Mouse (Mus musculus): ENCODE results near the gene Nsmce1. TPM values are rescaled to one million over a fixed set of nuclear protein-coding genes. Genes with fewer than 3 reads are reported as not detected.

Nsmce1 gene
- polyA plus RNA-seq, 1 experiment = 38.0 TPM

GRCm38 (mm10) chr7:125515081-125515853 lies 23.9 kb upstream of the Nsmce1 start:
- 49% methylated on average over 5 of the region's 5 CpGs for WGBS
- peaks cover 2% of the 10 kb centered on the region; the same call in 1 of the 2 replicates for H3K4me1 ChIP-seq (ENCODE audit: control insufficient read depth, insufficient read depth, low read length)
- no peak overlapping the region for H3K4me3 ChIP-seq (replicated peaks; ENCODE audit: extremely low read depth, low read depth, low read length)
- DNase-seq = no peak
- TF ChIP-seq POLR2A (IDR thresholded peaks at IDR 0.05; ENCODE audit: borderline replicate concordance, extremely low read depth, low read depth, low read length) (no peak), CTCF (IDR thresholded peaks at IDR 0.05; ENCODE audit: insufficient read depth, low read length) (no peak)

- 61% methylated on average over 2 of the region's 2 CpGs for WGBS
- no peak for DNase-seq
- TF ChIP-seq POLR2A (IDR thresholded peaks at IDR 0.05; ENCODE audit: borderline replicate concordance, extremely low read depth, low read depth, low read length) = no peak
- no peak for TF ChIP-seq CTCF (IDR thresholded peaks at IDR 0.05; ENCODE audit: insufficient read depth, low read length)
- Histone ChIP-seq H3K4me3 (replicated peaks; ENCODE audit: extremely low read depth, low read depth, low read length) (no peak overlapping the region), H3K4me1 (ENCODE audit: control insufficient read depth, insufficient read depth, low read length) (peaks cover 2% of the 10 kb centered on the region; the same call in 1 of the 2 replicates)
Measured at GRCm38 (mm10) chr7:125511852-125512251, 20.5 kb upstream of the Nsmce1 start.

GRCm38 (mm10) chr7:125511432-125511831 lies 20.0 kb upstream of the Nsmce1 start:
- Histone ChIP-seq H3K4me3 (replicated peaks; ENCODE audit: extremely low read depth, low read depth, low read length) (no peak overlapping the region), H3K4me1 (ENCODE audit: control insufficient read depth, insufficient read depth, low read length) (peaks cover 2% of the 10 kb centered on the region; the same call in 1 of the 2 replicates)
- DNase-seq = no peak
- TF ChIP-seq POLR2A (IDR thresholded peaks at IDR 0.05; ENCODE audit: borderline replicate concordance, extremely low read depth, low read depth, low read length) = no peak
- TF ChIP-seq CTCF (IDR thresholded peaks at IDR 0.05; ENCODE audit: insufficient read depth, low read length) = no peak
- WGBS = 75% methylated on average over 5 of the region's 5 CpGs

- no peaks in the 10 kb centered on the region for H3K4me1 ChIP-seq (ENCODE audit: control insufficient read depth, insufficient read depth, low read length)
- 86% methylated on average over 2 of the region's 2 CpGs for WGBS
- no peak overlapping the region for H3K4me3 ChIP-seq (replicated peaks; ENCODE audit: extremely low read depth, low read depth, low read length)
- TF ChIP-seq CTCF (IDR thresholded peaks at IDR 0.05; ENCODE audit: insufficient read depth, low read length) (no peak), POLR2A (IDR thresholded peaks at IDR 0.05; ENCODE audit: borderline replicate concordance, extremely low read depth, low read depth, low read length) (no peak)
- DNase-seq = no peak
Measured at GRCm38 (mm10) chr7:125507279-125507678, 15.9 kb upstream of the Nsmce1 start.

- no peak for TF ChIP-seq CTCF (IDR thresholded peaks at IDR 0.05; ENCODE audit: insufficient read depth, low read length)
- TF ChIP-seq POLR2A (IDR thresholded peaks at IDR 0.05; ENCODE audit: borderline replicate concordance, extremely low read depth, low read depth, low read length) = no peak
- 62% methylated on average over 10 of the region's 10 CpGs for WGBS
- Histone ChIP-seq H3K4me1 (ENCODE audit: control insufficient read depth, insufficient read depth, low read length) (no peaks in the 10 kb centered on the region), H3K4me3 (replicated peaks; ENCODE audit: extremely low read depth, low read depth, low read length) (no peak overlapping the region)
- no peak for DNase-seq
Measured at GRCm38 (mm10) chr7:125505568-125505967, 14.2 kb upstream of the Nsmce1 start.

- DNase-seq = no peak
- H3K4me1 ChIP-seq (ENCODE audit: control insufficient read depth, insufficient read depth, low read length) = no peaks in the 10 kb centered on the region
- TF ChIP-seq POLR2A (IDR thresholded peaks at IDR 0.05; ENCODE audit: borderline replicate concordance, extremely low read depth, low read depth, low read length) = no peak
- TF ChIP-seq CTCF (IDR thresholded peaks at IDR 0.05; ENCODE audit: insufficient read depth, low read length) = no peak
- H3K4me3 ChIP-seq (replicated peaks; ENCODE audit: extremely low read depth, low read depth, low read length) = no peak overlapping the region
- 95% methylated on average over 5 of the region's 5 CpGs for WGBS
Measured at GRCm38 (mm10) chr7:125504618-125505017, 13.2 kb upstream of the Nsmce1 start.

- Histone ChIP-seq H3K4me3 (replicated peaks; ENCODE audit: extremely low read depth, low read depth, low read length) (no peak overlapping the region), H3K4me1 (ENCODE audit: control insufficient read depth, insufficient read depth, low read length) (no peaks in the 10 kb centered on the region)
- WGBS = 43% methylated on average over 5 of the region's 5 CpGs
- TF ChIP-seq CTCF (IDR thresholded peaks at IDR 0.05; ENCODE audit: insufficient read depth, low read length) (no peak), POLR2A (IDR thresholded peaks at IDR 0.05; ENCODE audit: borderline replicate concordance, extremely low read depth, low read depth, low read length) (no peak)
- DNase-seq = no peak
Measured at GRCm38 (mm10) chr7:125503374-125504092, 12.1 kb upstream of the Nsmce1 start.

- no peak for TF ChIP-seq POLR2A (IDR thresholded peaks at IDR 0.05; ENCODE audit: borderline replicate concordance, extremely low read depth, low read depth, low read length)
- TF ChIP-seq CTCF (IDR thresholded peaks at IDR 0.05; ENCODE audit: insufficient read depth, low read length) = no peak
- no peak overlapping the region for H3K4me3 ChIP-seq (replicated peaks; ENCODE audit: extremely low read depth, low read depth, low read length)
- no peaks in the 10 kb centered on the region for H3K4me1 ChIP-seq (ENCODE audit: control insufficient read depth, insufficient read depth, low read length)
- 83% methylated on average over 7 of the region's 7 CpGs for WGBS
- no peak for DNase-seq
Measured at GRCm38 (mm10) chr7:125500879-125501278, 9.5 kb upstream of the Nsmce1 start.

- TF ChIP-seq POLR2A (IDR thresholded peaks at IDR 0.05; ENCODE audit: borderline replicate concordance, extremely low read depth, low read depth, low read length) = no peak
- no peak for TF ChIP-seq CTCF (IDR thresholded peaks at IDR 0.05; ENCODE audit: insufficient read depth, low read length)
- DNase-seq = no peak
- Histone ChIP-seq H3K4me3 (replicated peaks; ENCODE audit: extremely low read depth, low read depth, low read length) (no peak overlapping the region), H3K4me1 (ENCODE audit: control insufficient read depth, insufficient read depth, low read length) (no peaks in the 10 kb centered on the region)
- WGBS = 66% methylated on average over 13 of the region's 13 CpGs
Measured at GRCm38 (mm10) chr7:125499927-125500868, 8.8 kb upstream of the Nsmce1 start.

Data from lung, adult 2 months (tissue).